Mouse (Mus musculus): ENCODE data around the gene Rai1. TPM values are rescaled to one million over a fixed set of nuclear protein-coding genes. Genes with fewer than 3 reads are reported as not detected.
A peak's percentile ranks its signal among the peaks of the same experiment; 100 is the strongest.

The Rai1 gene
- polyA plus RNA-seq, 2 experiments, result 29.7 to 62.1 TPM

GRCm38 (mm10) chr11:60086676-60087075, 18.1 kb upstream of the Rai1 start:
- Histone ChIP-seq H3K4me3 (replicated peaks; ENCODE audit: low read length) (no peak overlapping the region), H3K9ac (ENCODE audit: low read depth, low read length, severe bottlenecking) (no peak overlapping the region), H3K4me1 (ENCODE audit: control insufficient read depth, insufficient read depth, low read length) (0 out of 2 replicates have a peak, but pooled peaks cover 6% of the 10 kb centered on the region), H3K36me3 (ENCODE audit: control insufficient read depth, insufficient read depth, low read length) (no peaks in the 10 kb centered on the region), H3K27me3 (ENCODE audit: control insufficient read depth, insufficient read depth, low read length) (no peaks in the 10 kb centered on the region), H3K27ac (replicated peaks; ENCODE audit: low read depth, low read length) (no peak overlapping the region), H3K4me2 (replicated peaks; ENCODE audit: low read depth, low read length, severe bottlenecking) (no peak overlapping the region), H3K9me3 (ENCODE audit: control insufficient read depth, low read length) (no peaks in the 10 kb centered on the region)
- DNase-seq (ENCODE audit: low spot score) (no peak), ATAC-seq (ENCODE audit: low FRiP score, low read depth) (no peak)
- no peak for TF ChIP-seq POLR2A (IDR thresholded peaks at IDR 0.05; ENCODE audit: borderline replicate concordance, extremely low read depth, insufficient read depth, insufficient read length)
- 50% methylated on average over 1 of the region's 1 CpGs for WGBS

- Histone ChIP-seq H3K27ac (replicated peaks; ENCODE audit: low read depth, low read length) (no peak overlapping the region), H3K4me3 (replicated peaks; ENCODE audit: low read length) (no peak overlapping the region), H3K27me3 (ENCODE audit: control insufficient read depth, insufficient read depth, low read length) (no peaks in the 10 kb centered on the region), H3K9me3 (ENCODE audit: control insufficient read depth, low read length) (no peaks in the 10 kb centered on the region), H3K4me2 (replicated peaks; ENCODE audit: low read depth, low read length, severe bottlenecking) (no peak overlapping the region), H3K9ac (ENCODE audit: low read depth, low read length, severe bottlenecking) (no peak overlapping the region), H3K36me3 (ENCODE audit: control insufficient read depth, insufficient read depth, low read length) (no peaks in the 10 kb centered on the region), H3K4me1 (ENCODE audit: control insufficient read depth, insufficient read depth, low read length) (0 out of 2 replicates have a peak, but pooled peaks cover 6% of the 10 kb centered on the region)
- ATAC-seq (ENCODE audit: low FRiP score, low read depth), result peak; percentile 73
- 36% methylated on average over 4 of the region's 4 CpGs for WGBS
- no peak for TF ChIP-seq POLR2A (IDR thresholded peaks at IDR 0.05; ENCODE audit: borderline replicate concordance, extremely low read depth, insufficient read depth, insufficient read length)
- DNase-seq (ENCODE audit: low spot score), result no peak
Measured at GRCm38 (mm10) chr11:60088947-60089346, 15.9 kb upstream of the Rai1 start.

GRCm38 (mm10) chr11:60090696-60091421, 14.0 kb upstream of the Rai1 start:
- ATAC-seq (ENCODE audit: low FRiP score, low read depth) (no peak), DNase-seq (ENCODE audit: low spot score) (no peak)
- H3K27ac ChIP-seq (replicated peaks; ENCODE audit: low read depth, low read length), result no peak overlapping the region
- no peaks in the 10 kb centered on the region for H3K9me3 ChIP-seq (ENCODE audit: control insufficient read depth, low read length)
- TF ChIP-seq POLR2A (IDR thresholded peaks at IDR 0.05; ENCODE audit: borderline replicate concordance, extremely low read depth, insufficient read depth, insufficient read length), result no peak
- peaks cover 14% of the 10 kb centered on the region for H3K4me1 ChIP-seq (ENCODE audit: control insufficient read depth, insufficient read depth, low read length)
- no peak overlapping the region for H3K9ac ChIP-seq (ENCODE audit: low read depth, low read length, severe bottlenecking)
- no peak overlapping the region for H3K4me2 ChIP-seq (replicated peaks; ENCODE audit: low read depth, low read length, severe bottlenecking)
- 47% methylated on average over 5 of the region's 5 CpGs for WGBS
- no peaks in the 10 kb centered on the region for H3K27me3 ChIP-seq (ENCODE audit: control insufficient read depth, insufficient read depth, low read length)
- no peaks in the 10 kb centered on the region for H3K36me3 ChIP-seq (ENCODE audit: control insufficient read depth, insufficient read depth, low read length)
- H3K4me3 ChIP-seq (replicated peaks; ENCODE audit: low read length), result no peak overlapping the region

DNA sequence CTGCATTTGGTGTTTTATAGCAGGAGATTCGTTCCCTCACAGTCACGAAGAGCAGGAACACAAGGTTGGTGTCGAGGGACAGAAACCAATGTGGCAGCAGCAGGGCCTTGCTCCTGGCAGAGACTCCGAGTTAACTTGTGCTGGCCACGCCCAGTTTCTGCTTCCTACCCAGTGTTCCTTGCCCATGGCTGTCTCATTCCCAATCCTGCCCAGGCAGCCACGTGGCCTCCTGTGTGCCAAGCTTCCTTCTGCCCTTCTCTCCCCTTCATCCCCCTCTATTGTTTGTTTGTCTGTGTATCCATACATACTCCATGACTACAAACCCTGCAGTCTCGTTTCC, 13.4 kb upstream of the Rai1 start:
- no peak for DNase-seq (ENCODE audit: low spot score)
- Histone ChIP-seq H3K4me2 (replicated peaks; ENCODE audit: low read depth, low read length, severe bottlenecking) (no peak overlapping the region), H3K36me3 (ENCODE audit: control insufficient read depth, insufficient read depth, low read length) (no peaks in the 10 kb centered on the region), H3K27ac (replicated peaks; ENCODE audit: low read depth, low read length) (no peak overlapping the region), H3K4me1 (ENCODE audit: control insufficient read depth, insufficient read depth, low read length) (peaks cover 19% of the 10 kb centered on the region), H3K9ac (ENCODE audit: low read depth, low read length, severe bottlenecking) (no peak overlapping the region), H3K4me3 (replicated peaks; ENCODE audit: low read length) (no peak overlapping the region), H3K27me3 (ENCODE audit: control insufficient read depth, insufficient read depth, low read length) (no peaks in the 10 kb centered on the region), H3K9me3 (ENCODE audit: control insufficient read depth, low read length) (no peaks in the 10 kb centered on the region)
- no peak for TF ChIP-seq POLR2A (IDR thresholded peaks at IDR 0.05; ENCODE audit: borderline replicate concordance, extremely low read depth, insufficient read depth, insufficient read length)
- 65% methylated on average over 7 of the region's 7 CpGs for WGBS
- ATAC-seq (ENCODE audit: low FRiP score, low read depth), result no peak

GRCm38 (mm10) chr11:60093227-60093626, 11.6 kb upstream of the Rai1 start:
- no peak overlapping the region for H3K4me2 ChIP-seq (replicated peaks; ENCODE audit: low read depth, low read length, severe bottlenecking)
- H3K27ac ChIP-seq (replicated peaks; ENCODE audit: low read depth, low read length), result no peak overlapping the region
- no peak for DNase-seq (ENCODE audit: low spot score)
- no peaks in the 10 kb centered on the region for H3K27me3 ChIP-seq (ENCODE audit: control insufficient read depth, insufficient read depth, low read length)
- no peak overlapping the region for H3K4me3 ChIP-seq (replicated peaks; ENCODE audit: low read length)
- no peak for TF ChIP-seq POLR2A (IDR thresholded peaks at IDR 0.05; ENCODE audit: borderline replicate concordance, extremely low read depth, insufficient read depth, insufficient read length)
- H3K4me1 ChIP-seq (ENCODE audit: control insufficient read depth, insufficient read depth, low read length), result peaks cover 19% of the 10 kb centered on the region
- no peak overlapping the region for H3K9ac ChIP-seq (ENCODE audit: low read depth, low read length, severe bottlenecking)
- H3K36me3 ChIP-seq (ENCODE audit: control insufficient read depth, insufficient read depth, low read length), result no peaks in the 10 kb centered on the region
- ATAC-seq (ENCODE audit: low FRiP score, low read depth), result no peak
- no peaks in the 10 kb centered on the region for H3K9me3 ChIP-seq (ENCODE audit: control insufficient read depth, low read length)

Data from limb, embryonic 14.5 days (tissue).